Mouse (Mus musculus): ENCODE data around the gene Ctdnep1. TPM values are rescaled to one million over a fixed set of nuclear protein-coding genes. Genes with fewer than 3 reads are reported as not detected.

Ctdnep1 gene
- polyA plus RNA-seq, 1 experiment from 2014 or later: 23.9 TPM

- H3K9ac ChIP-seq (ENCODE audit: low read length): no peak overlapping the region
- H3K4me1 ChIP-seq (ENCODE audit: control insufficient read depth, insufficient read depth, low read length): peaks cover 5% of the 10 kb centered on the region; the same call in 1 of the 2 replicates
- no peak overlapping the region for H3K4me3 ChIP-seq (ENCODE audit: low read length)
- H3K4me2 ChIP-seq (ENCODE audit: low read depth, low read length): no peak overlapping the region
- no peaks in the 10 kb centered on the region for H3K9me3 ChIP-seq (replicated peaks; ENCODE audit: control insufficient read depth, low read length)
- 66% methylated on average over 1 of the region's 1 CpGs for WGBS
- ATAC-seq (replicated peaks; ENCODE audit: extremely low read depth, insufficient read depth, low FRiP score): no peak
- no peaks in the 10 kb centered on the region for H3K36me3 ChIP-seq (ENCODE audit: control insufficient read depth, insufficient read depth)
- peaks cover 2% of the 10 kb centered on the region; the same call in 1 of the 2 replicates for H3K27me3 ChIP-seq (ENCODE audit: control insufficient read depth, insufficient read depth, low read length)
- no peak overlapping the region for H3K27ac ChIP-seq (ENCODE audit: low read length)
These were observed 24.7 kb upstream of the Ctdnep1 start for GRCm38 (mm10) chr11:69956218-69956617.

GRCm38 (mm10) chr11:69960616-69961015 lies 20.3 kb upstream of the Ctdnep1 start:
- Histone ChIP-seq H3K9me3 (replicated peaks; ENCODE audit: control insufficient read depth, low read length) (no peaks in the 10 kb centered on the region), H3K4me1 (ENCODE audit: control insufficient read depth, insufficient read depth, low read length) (peaks cover 4% of the 10 kb centered on the region; the same call in 1 of the 2 replicates), H3K4me2 (ENCODE audit: low read depth, low read length) (no peak overlapping the region), H3K36me3 (ENCODE audit: control insufficient read depth, insufficient read depth) (no peaks in the 10 kb centered on the region), H3K9ac (ENCODE audit: low read length) (no peak overlapping the region), H3K4me3 (ENCODE audit: low read length) (no peak overlapping the region), H3K27ac (ENCODE audit: low read length) (no peak overlapping the region), H3K27me3 (ENCODE audit: control insufficient read depth, insufficient read depth, low read length) (peaks cover 33% of the 10 kb centered on the region)
- 35% methylated on average over 5 of the region's 5 CpGs for WGBS
- no peak for ATAC-seq (replicated peaks; ENCODE audit: extremely low read depth, insufficient read depth, low FRiP score)

GRCm38 (mm10) chr11:69961841-69962240 lies 19.1 kb upstream of the Ctdnep1 start:
- peaks cover 15% of the 10 kb centered on the region for H3K4me1 ChIP-seq (ENCODE audit: control insufficient read depth, insufficient read depth, low read length)
- WGBS: 25% methylated on average over 5 of the region's 5 CpGs
- H3K4me2 ChIP-seq (ENCODE audit: low read depth, low read length): no peak overlapping the region
- ATAC-seq (replicated peaks; ENCODE audit: extremely low read depth, insufficient read depth, low FRiP score): no peak
- H3K4me3 ChIP-seq (ENCODE audit: low read length): no peak overlapping the region
- H3K36me3 ChIP-seq (ENCODE audit: control insufficient read depth, insufficient read depth): no peaks in the 10 kb centered on the region
- H3K27ac ChIP-seq (ENCODE audit: low read length): no peak overlapping the region
- no peaks in the 10 kb centered on the region for H3K9me3 ChIP-seq (replicated peaks; ENCODE audit: control insufficient read depth, low read length)
- H3K9ac ChIP-seq (ENCODE audit: low read length): no peak overlapping the region
- H3K27me3 ChIP-seq (ENCODE audit: control insufficient read depth, insufficient read depth, low read length): peaks cover 44% of the 10 kb centered on the region

- 11% methylated on average over 24 of the region's 24 CpGs for WGBS
- H3K27me3 ChIP-seq (ENCODE audit: control insufficient read depth, insufficient read depth, low read length): peaks cover 49% of the 10 kb centered on the region
- peaks cover 18% of the 10 kb centered on the region for H3K4me1 ChIP-seq (ENCODE audit: control insufficient read depth, insufficient read depth, low read length)
- peaks cover 13% of the 10 kb centered on the region for H3K36me3 ChIP-seq (ENCODE audit: control insufficient read depth, insufficient read depth)
- peak within 1 kb of the TSS; percentile 43 for H3K9ac ChIP-seq (ENCODE audit: low read length)
- H3K27ac ChIP-seq (ENCODE audit: low read length): no peak within 1 kb of the TSS
- ATAC-seq (replicated peaks; ENCODE audit: extremely low read depth, insufficient read depth, low FRiP score): no peak
- H3K4me2 ChIP-seq (ENCODE audit: low read depth, low read length): peak within 1 kb of the TSS; percentile 47
- H3K4me3 ChIP-seq (ENCODE audit: low read length): peak within 1 kb of the TSS; percentile 54
- H3K9me3 ChIP-seq (replicated peaks; ENCODE audit: control insufficient read depth, low read length): no peaks in the 10 kb centered on the region
These were observed 16.2 kb upstream of the Ctdnep1 start, which contains the start of gene Cldn7 for GRCm38 (mm10) chr11:69964650-69965270. Gene Cldn7, plus strand, starts transcription at chr11:69964779.

GRCm38 (mm10) chr11:69965271-69966005 lies 15.5 kb upstream of the Ctdnep1 start:
- Histone ChIP-seq H3K36me3 (ENCODE audit: control insufficient read depth, insufficient read depth) (peaks cover 20% of the 10 kb centered on the region), H3K4me1 (ENCODE audit: control insufficient read depth, insufficient read depth, low read length) (peaks cover 18% of the 10 kb centered on the region), H3K9ac (ENCODE audit: low read length) (peak overlapping the region; percentile 43), H3K27ac (ENCODE audit: low read length) (no peak overlapping the region; the same call in 1 of the 2 replicates), H3K27me3 (ENCODE audit: control insufficient read depth, insufficient read depth, low read length) (peaks cover 49% of the 10 kb centered on the region), H3K4me3 (ENCODE audit: low read length) (peak overlapping the region; percentile 54), H3K9me3 (replicated peaks; ENCODE audit: control insufficient read depth, low read length) (no peaks in the 10 kb centered on the region), H3K4me2 (ENCODE audit: low read depth, low read length) (peak overlapping the region; percentile 90)
- no peak for ATAC-seq (replicated peaks; ENCODE audit: extremely low read depth, insufficient read depth, low FRiP score)
- 2% methylated on average over 49 of the region's 49 CpGs for WGBS

GRCm38 (mm10) chr11:69966006-69966859 lies 14.7 kb upstream of the Ctdnep1 start:
- H3K27ac ChIP-seq (ENCODE audit: low read length): no peak overlapping the region; the same call in 1 of the 2 replicates
- peak; percentile 51; the same call in 1 of the 2 replicates for ATAC-seq (replicated peaks; ENCODE audit: extremely low read depth, insufficient read depth, low FRiP score)
- H3K36me3 ChIP-seq (ENCODE audit: control insufficient read depth, insufficient read depth): peaks cover 22% of the 10 kb centered on the region
- H3K4me1 ChIP-seq (ENCODE audit: control insufficient read depth, insufficient read depth, low read length): peaks cover 18% of the 10 kb centered on the region
- peak overlapping the region; percentile 54 for H3K4me3 ChIP-seq (ENCODE audit: low read length)
- peak overlapping the region; percentile 90 for H3K4me2 ChIP-seq (ENCODE audit: low read depth, low read length)
- peak overlapping the region; percentile 72 for H3K9ac ChIP-seq (ENCODE audit: low read length)
- H3K9me3 ChIP-seq (replicated peaks; ENCODE audit: control insufficient read depth, low read length): no peaks in the 10 kb centered on the region
- peaks cover 49% of the 10 kb centered on the region for H3K27me3 ChIP-seq (ENCODE audit: control insufficient read depth, insufficient read depth, low read length)
- 2% methylated on average over 56 of the region's 59 CpGs for whole genome bisulfite sequencing

GRCm38 (mm10) chr11:69966860-69967517 lies 14.0 kb upstream of the Ctdnep1 start:
- Histone ChIP-seq H3K4me3 (ENCODE audit: low read length) (peak overlapping the region; percentile 54), H3K9me3 (replicated peaks; ENCODE audit: control insufficient read depth, low read length) (no peaks in the 10 kb centered on the region), H3K4me1 (ENCODE audit: control insufficient read depth, insufficient read depth, low read length) (peaks cover 18% of the 10 kb centered on the region), H3K9ac (ENCODE audit: low read length) (peak overlapping the region; percentile 72), H3K36me3 (ENCODE audit: control insufficient read depth, insufficient read depth) (peaks cover 22% of the 10 kb centered on the region), H3K27me3 (ENCODE audit: control insufficient read depth, insufficient read depth, low read length) (peaks cover 47% of the 10 kb centered on the region), H3K4me2 (ENCODE audit: low read depth, low read length) (peak overlapping the region; percentile 90), H3K27ac (ENCODE audit: low read length) (no peak overlapping the region)
- WGBS: 38% methylated on average over 17 of the region's 17 CpGs
- no peak for ATAC-seq (replicated peaks; ENCODE audit: extremely low read depth, insufficient read depth, low FRiP score)

- no peak overlapping the region for H3K9ac ChIP-seq (ENCODE audit: low read length)
- H3K27me3 ChIP-seq (ENCODE audit: control insufficient read depth, insufficient read depth, low read length): peaks cover 34% of the 10 kb centered on the region
- H3K36me3 ChIP-seq (ENCODE audit: control insufficient read depth, insufficient read depth): peaks cover 28% of the 10 kb centered on the region
- no peaks in the 10 kb centered on the region for H3K9me3 ChIP-seq (replicated peaks; ENCODE audit: control insufficient read depth, low read length)
- no peak overlapping the region for H3K27ac ChIP-seq (ENCODE audit: low read length)
- peaks cover 18% of the 10 kb centered on the region for H3K4me1 ChIP-seq (ENCODE audit: control insufficient read depth, insufficient read depth, low read length)
- 75% methylated on average over 4 of the region's 4 CpGs for WGBS
- H3K4me2 ChIP-seq (ENCODE audit: low read depth, low read length): no peak overlapping the region
- ATAC-seq (replicated peaks; ENCODE audit: extremely low read depth, insufficient read depth, low FRiP score): no peak
- no peak overlapping the region for H3K4me3 ChIP-seq (ENCODE audit: low read length)
These were observed 12.2 kb upstream of the Ctdnep1 start for GRCm38 (mm10) chr11:69968793-69969192.
